Mouse (Mus musculus) spleen, adult 2 months (tissue): Measurements from ENCODE around the gene Maml3. TPM values are rescaled to one million over a fixed set of nuclear protein-coding genes. Genes with fewer than 3 reads are reported as not detected.

Source experiments
- DNase-seq, 2 experiments: peaks; one replicate each; pipeline versions ENCODE4 v3.0.0 to v3.0.0-alpha.2; 2012 to 2021; ENCODE audit warnings: low spot score in 2 of 2, low read depth in 1 of 2
- H3K27ac ChIP-seq: fragments of 200-500 bp; 2 replicates; pipeline ENCODE4 v1.5.1; 2012; ENCODE audit warnings: low read length, inconsistent platforms; ENCODE audit not compliant: insufficient read depth
- H3K27me3 ChIP-seq: fragments of 200-500 bp; 2 replicates; pipeline ENCODE4 v1.6.1; 2012; ENCODE audit warnings: mild to moderate bottlenecking, moderate library complexity, low read length, inconsistent platforms; ENCODE audit not compliant: control insufficient read depth, insufficient read depth
- H3K36me3 ChIP-seq: fragments of 200-500 bp; 2 replicates; pipeline ENCODE4 v1.6.1; 2012; ENCODE audit warnings: mild to moderate bottlenecking, low read length, inconsistent platforms; ENCODE audit not compliant: control insufficient read depth, insufficient read depth
- H3K4me1 ChIP-seq: fragments of 200-500 bp; 2 replicates; pipeline ENCODE4 v1.6.1; 2011; ENCODE audit warnings: inconsistent platforms; ENCODE audit not compliant: control insufficient read depth, insufficient read depth, insufficient read length
- H3K4me3 ChIP-seq: fragments of 200-500 bp; 2 replicates; pipeline ENCODE4 v1.5.1; 2011; ENCODE audit warnings: mild to moderate bottlenecking, inconsistent platforms; ENCODE audit not compliant: insufficient read depth, insufficient read length; ENCODE audit errors: extremely low read depth
- CTCF ChIP-seq: fragments of 200-500 bp; IDR thresholded peaks from 2 replicates; pipeline ENCODE4 v1.5.1; 2011; ENCODE audit warnings: mild to moderate bottlenecking, inconsistent platforms; ENCODE audit not compliant: insufficient read depth, insufficient read length, insufficient replicate concordance; ENCODE audit errors: extremely low read depth
- POLR2A ChIP-seq: fragments of 200-500 bp; IDR thresholded peaks from 2 replicates; pipeline ENCODE4 v1.6.1; 2011; ENCODE audit warnings: low read depth, low read length, inconsistent platforms
- WGBS: fragments of 180-500 bp; shearing (Covaris S2); methylation state at CpG from one replicate; pipeline ENCODE4 v1.1.7; 2018; 5-methylcytosine and 5-hydroxymethylcytosine counted together
- polyA plus RNA-seq: library from polyadenylated mRNA; depleted of rRNA; stranded (reverse); fragments of >200 nt; gene quantifications from 2 replicates; pipeline ENCODE4 v1.2.3, GENCODE M21; 2012

Maml3 gene
- polyA plus RNA-seq, 1 experiment: 2.7 TPM

- Histone ChIP-seq H3K36me3 (no peaks in the 10 kb centered on the region), H3K4me3 (no peak overlapping the region), H3K27me3 (no peaks in the 10 kb centered on the region), H3K27ac (no peak overlapping the region), H3K4me1 (peaks cover 9% of the 10 kb centered on the region; the same call in 1 of the 2 replicates)
- TF ChIP-seq CTCF: no peak
- TF ChIP-seq POLR2A: no peak
- DNase-seq: no peak
- 88% methylated on average over 10 of the region's 10 CpGs for WGBS
These were observed 197.6 kb downstream of the Maml3 start for GRCm38 (mm10) chr3:51907113-51907860.

GRCm38 (mm10) chr3:51905903-51906302 is 199.0 kb downstream of the Maml3 start:
- no peak overlapping the region for H3K4me3 ChIP-seq
- DNase-seq: no peak
- peaks cover 9% of the 10 kb centered on the region; the same call in 1 of the 2 replicates for H3K4me1 ChIP-seq
- 51% methylated on average over 9 of the region's 9 CpGs for WGBS
- no peaks in the 10 kb centered on the region for H3K36me3 ChIP-seq
- no peaks in the 10 kb centered on the region for H3K27me3 ChIP-seq
- TF ChIP-seq CTCF: no peak
- TF ChIP-seq POLR2A: no peak
- no peak overlapping the region for H3K27ac ChIP-seq

- Histone ChIP-seq H3K4me1 (peaks cover 9% of the 10 kb centered on the region; the same call in 1 of the 2 replicates), H3K4me3 (no peak overlapping the region), H3K36me3 (no peaks in the 10 kb centered on the region), H3K27me3 (no peaks in the 10 kb centered on the region), H3K27ac (no peak overlapping the region)
- TF ChIP-seq CTCF (no peak), POLR2A (no peak)
- 93% methylated on average over 12 of the region's 12 CpGs for WGBS
- no peak for DNase-seq
These were observed 200.5 kb downstream of the Maml3 start for GRCm38 (mm10) chr3:51904357-51904855.

GRCm38 (mm10) chr3:51901151-51901550 is 203.7 kb downstream of the Maml3 start:
- H3K27ac ChIP-seq: no peak overlapping the region
- H3K4me1 ChIP-seq: peaks cover 6% of the 10 kb centered on the region; the same call in 1 of the 2 replicates
- no peak for TF ChIP-seq POLR2A
- no peak for TF ChIP-seq CTCF
- H3K36me3 ChIP-seq: no peaks in the 10 kb centered on the region
- DNase-seq: no peak
- H3K4me3 ChIP-seq: no peak overlapping the region
- WGBS: 35% methylated on average over 2 of the region's 2 CpGs
- H3K27me3 ChIP-seq: no peaks in the 10 kb centered on the region

GRCm38 (mm10) chr3:51894514-51894913 is 210.4 kb downstream of the Maml3 start:
- 0 out of 2 replicates have a peak, but pooled peaks have one; percentile 8 for TF ChIP-seq CTCF
- no peak for TF ChIP-seq POLR2A
- WGBS: 86% methylated on average over 8 of the region's 8 CpGs
- Histone ChIP-seq H3K4me1 (no peaks in the 10 kb centered on the region), H3K27me3 (no peaks in the 10 kb centered on the region), H3K27ac (no peak overlapping the region), H3K36me3 (no peaks in the 10 kb centered on the region), H3K4me3 (no peak overlapping the region)
- no peak for DNase-seq

GRCm38 (mm10) chr3:51891562-51892119 is 213.2 kb downstream of the Maml3 start:
- no peak for DNase-seq
- Histone ChIP-seq H3K27ac (no peak overlapping the region), H3K27me3 (no peaks in the 10 kb centered on the region), H3K4me1 (no peaks in the 10 kb centered on the region), H3K36me3 (no peaks in the 10 kb centered on the region), H3K4me3 (no peak overlapping the region)
- TF ChIP-seq CTCF (no peak), POLR2A (no peak)
- WGBS: 88% methylated on average over 10 of the region's 10 CpGs

- Histone ChIP-seq H3K36me3 (no peaks in the 10 kb centered on the region), H3K27me3 (no peaks in the 10 kb centered on the region), H3K4me1 (no peaks in the 10 kb centered on the region), H3K4me3 (no peak overlapping the region), H3K27ac (no peak overlapping the region)
- no peak for DNase-seq
- WGBS: 36% methylated on average over 4 of the region's 4 CpGs
- TF ChIP-seq CTCF: no peak
- no peak for TF ChIP-seq POLR2A
These were observed 214.7 kb downstream of the Maml3 start for GRCm38 (mm10) chr3:51890181-51890580.
